In the genomic region with DNA sequence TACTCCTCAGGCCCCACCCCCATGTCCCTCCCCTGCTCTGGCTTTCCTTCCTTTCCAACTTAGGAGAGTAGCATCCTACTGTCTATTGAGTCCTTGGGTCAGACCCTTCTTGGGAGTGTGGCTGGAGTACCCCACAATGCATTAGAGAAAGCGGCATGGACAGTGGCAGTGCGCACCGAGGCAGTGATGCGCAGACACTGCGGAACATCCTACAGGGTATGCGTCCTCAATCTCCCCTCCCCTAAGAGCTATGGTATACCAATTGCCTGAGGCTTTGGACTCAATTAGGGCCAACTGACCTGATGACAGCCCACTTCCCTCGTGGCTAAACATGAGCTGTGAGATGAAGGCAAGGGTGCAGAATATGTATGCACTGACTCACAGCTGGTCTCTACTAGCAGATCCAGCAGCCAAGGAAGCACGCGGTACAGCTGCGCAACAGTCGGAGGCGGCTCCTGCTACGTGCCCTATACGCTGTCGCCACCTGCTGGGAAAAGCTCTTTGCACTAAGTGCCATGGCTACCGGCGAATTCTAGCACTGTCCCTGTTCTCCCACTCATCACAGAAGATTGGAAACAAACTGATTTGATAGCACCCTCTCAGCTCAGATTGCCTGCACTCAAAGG, we compare ENCODE assay signal across 8 mouse cellular contexts. TPM values are rescaled to one million over a fixed set of nuclear protein-coding genes. Genes with fewer than 3 reads are reported as not detected.
DNase-seq lines count a peak whose midpoint lies in the region; ATAC-seq and TF ChIP-seq lines count a peak whose summit lies in the region.

No protein-coding gene starts in this region.

- H3K9me3 ChIP-seq in heart, embryonic 14.5 days (ENCODE audit: control insufficient read depth, low read length) = no peaks in the 10 kb centered on the region
- H3K9me3 ChIP-seq in kidney, embryonic 15.5 days (replicated peaks) = no peaks in the 10 kb centered on the region
- H3K9me3 ChIP-seq in liver, postnatal 0 days (ENCODE audit: low read length) = no peaks in the 10 kb centered on the region
- no peaks in the 10 kb centered on the region for H3K9me3 ChIP-seq in neural tube, embryonic 14.5 days (ENCODE audit: control insufficient read depth, low read length)

- ATAC-seq in heart, embryonic 14.5 days (ENCODE audit: insufficient number of reproducible peaks, insufficient read depth, low FRiP score, low read depth) = peak; percentile 11; the same call in 1 of the 2 replicates
- peak; percentile 38; the same call in 1 of the 2 replicates for ATAC-seq in kidney, embryonic 15.5 days (replicated peaks; ENCODE audit: low FRiP score)
- peak; percentile 69 for ATAC-seq in liver, postnatal 0 days
- peak; percentile 32; the same call in 1 of the 2 replicates for ATAC-seq in neural tube, embryonic 14.5 days (ENCODE audit: low read depth)

- H3K4me1 ChIP-seq in heart, embryonic 14.5 days (ENCODE audit: control insufficient read depth in 2 of 2, insufficient read depth in 2 of 2, low read length in 2 of 2) = peaks cover 7 to 11% of the 10 kb centered on the region in 2 experiments; a peak in 2 of 4 replicates
- peaks cover 20% of the 10 kb centered on the region for H3K4me1 ChIP-seq in kidney, embryonic 15.5 days
- H3K4me1 ChIP-seq in liver, postnatal 0 days (ENCODE audit: insufficient read depth) = 0 out of 2 replicates have a peak, but pooled peaks cover 4% of the 10 kb centered on the region
- H3K4me1 ChIP-seq in neural tube, embryonic 14.5 days (ENCODE audit: control insufficient read depth, insufficient read depth, low read length) = no peaks in the 10 kb centered on the region

- peaks cover 28% of the 10 kb centered on the region for H3K36me3 ChIP-seq in heart, embryonic 14.5 days (ENCODE audit: control insufficient read depth, insufficient read depth, low read length)
- peaks cover 30% of the 10 kb centered on the region for H3K36me3 ChIP-seq in kidney, embryonic 15.5 days
- peaks cover 19% of the 10 kb centered on the region for H3K36me3 ChIP-seq in liver, postnatal 0 days (replicated peaks; ENCODE audit: insufficient read depth, low read length)
- H3K36me3 ChIP-seq in neural tube, embryonic 14.5 days (ENCODE audit: control insufficient read depth, insufficient read depth, low read length) = peaks cover 22% of the 10 kb centered on the region

- no peak overlapping the region for H3K4me3 ChIP-seq in heart, embryonic 14.5 days (ENCODE audit: control insufficient read depth in 1 of 2, insufficient read depth in 1 of 2, low read depth in 1 of 2, low read length in 2 of 2)
- no peak overlapping the region for H3K4me3 ChIP-seq in kidney, embryonic 15.5 days (replicated peaks)
- H3K4me3 ChIP-seq in liver, postnatal 0 days (ENCODE audit: low read depth, low read length) = no peak overlapping the region
- H3K4me3 ChIP-seq in neural tube, embryonic 14.5 days (ENCODE audit: low read depth, low read length) = no peak overlapping the region

- WGBS in heart, embryonic 14.5 days = 30% methylated on average over 17 of the region's 17 CpGs
- WGBS in kidney, embryonic 15.5 days = 42% methylated on average over 17 of the region's 17 CpGs
- 33% methylated on average over 17 of the region's 17 CpGs for WGBS in liver, postnatal 0 days (ENCODE audit: insufficient replicate concordance)
- WGBS in neural tube, embryonic 14.5 days = 34% methylated on average over 17 of the region's 17 CpGs

- H3K27me3 ChIP-seq in heart, embryonic 14.5 days (ENCODE audit: control insufficient read depth, insufficient read depth, low read length) = no peaks in the 10 kb centered on the region
- no peaks in the 10 kb centered on the region for H3K27me3 ChIP-seq in kidney, embryonic 15.5 days
- no peaks in the 10 kb centered on the region for H3K27me3 ChIP-seq in liver, postnatal 0 days (ENCODE audit: insufficient read depth, low read length)
- no peaks in the 10 kb centered on the region for H3K27me3 ChIP-seq in neural tube, embryonic 14.5 days (ENCODE audit: control insufficient read depth, insufficient read depth, low read length)

- no peak for TF ChIP-seq EP300 in liver, postnatal 0 days (IDR thresholded peaks at IDR 0.05; ENCODE audit: low read depth)

- peak; percentile 42 to 70 for DNase-seq in spleen, postnatal 4 days (ENCODE audit: low spot score in 2 of 2)
- DNase-seq in spleen, adult 12 weeks (ENCODE audit: low spot score) = no peak
- peak; percentile 52 for DNase-seq in embryo, embryonic 9.5 days (ENCODE audit: extremely low spot score)
- peak; percentile 73 for DNase-seq in liver, postnatal 0 days
- DNase-seq in cerebellum, adult 9-11 months = no peak

- peak overlapping the region; percentile 23 to 34; a peak in 2 of 4 replicates for H3K27ac ChIP-seq in heart, embryonic 14.5 days (replicated peaks in 1 of 2; ENCODE audit: control insufficient read depth in 1 of 2, insufficient read depth in 1 of 2, low read depth in 2 of 2, low read length in 2 of 2)
- 0 out of 2 replicates have a peak overlapping the region, but pooled peaks have one; percentile 56 for H3K27ac ChIP-seq in kidney, embryonic 15.5 days
- H3K27ac ChIP-seq in liver, postnatal 0 days (ENCODE audit: low read depth) = no peak overlapping the region
- no peak overlapping the region for H3K27ac ChIP-seq in neural tube, embryonic 14.5 days (ENCODE audit: low read depth, low read length)

- H3K4me2 ChIP-seq in heart, embryonic 14.5 days (ENCODE audit: low read length) = peak overlapping the region; percentile 19; the same call in 1 of the 2 replicates
- peak overlapping the region; percentile 38 for H3K4me2 ChIP-seq in kidney, embryonic 15.5 days
- H3K4me2 ChIP-seq in liver, postnatal 0 days (ENCODE audit: low read depth, low read length) = no peak overlapping the region; the same call in 1 of the 2 replicates
- H3K4me2 ChIP-seq in neural tube, embryonic 14.5 days (ENCODE audit: low read depth, low read length) = no peak overlapping the region

- TF ChIP-seq CTCF in liver, postnatal 0 days (IDR thresholded peaks at IDR 0.05; ENCODE audit: low read depth) = peak; percentile 36; the same call in 1 of the 2 replicates

- H3K9ac ChIP-seq in heart, embryonic 14.5 days (ENCODE audit: low read length) = peak overlapping the region; percentile 30
- H3K9ac ChIP-seq in kidney, embryonic 15.5 days = no peak overlapping the region
- no peak overlapping the region for H3K9ac ChIP-seq in liver, postnatal 0 days (replicated peaks)
- H3K9ac ChIP-seq in neural tube, embryonic 14.5 days (replicated peaks; ENCODE audit: low read depth, low read length) = no peak overlapping the region

RNA-seq across cellular contexts. Expression of gene Gm29797, which starts 2.2 kb away (rescaled TPM):
- not detected in 2 replicates for polyA plus RNA-seq in heart, embryonic 14.5 days (2014; fragmentation: Nextera tagmentation; extraction: Ambion mirVana)
- 0.21 TPM in 1 of 2 replicates, not detected in the other for polyA plus RNA-seq in kidney, embryonic 15.5 days (2015; fragmentation: Nextera tagmentation; extraction: Ambion mirVana)
- polyA plus RNA-seq in liver, postnatal 0 days (2015; fragmentation: Nextera tagmentation; extraction: Ambion mirVana) = not detected in 2 replicates
- polyA plus RNA-seq in neural tube, embryonic 14.5 days (2014; fragmentation: Nextera tagmentation; extraction: Ambion mirVana) = not detected in 2 replicates

RNA-seq across cellular contexts. Expression of gene Sox18, which starts 12.4 kb away (rescaled TPM):
- 44.1 and 49.2 TPM in 2 replicates for polyA plus RNA-seq in heart, embryonic 14.5 days (2014; fragmentation: Nextera tagmentation; extraction: Ambion mirVana)
- polyA plus RNA-seq in kidney, embryonic 15.5 days (2015; fragmentation: Nextera tagmentation; extraction: Ambion mirVana) = 48.1 and 49.9 TPM in 2 replicates
- 11.4 and 12.2 TPM in 2 replicates for polyA plus RNA-seq in liver, postnatal 0 days (2015; fragmentation: Nextera tagmentation; extraction: Ambion mirVana)
- polyA plus RNA-seq in neural tube, embryonic 14.5 days (2014; fragmentation: Nextera tagmentation; extraction: Ambion mirVana) = 12.7 and 17.0 TPM in 2 replicates

RNA-seq across cellular contexts. Expression of gene Tcea2, which starts 21.1 kb away (rescaled TPM):
- 20.5 and 21.8 TPM in 2 replicates for polyA plus RNA-seq in heart, embryonic 14.5 days (2014; fragmentation: Nextera tagmentation; extraction: Ambion mirVana)
- polyA plus RNA-seq in kidney, embryonic 15.5 days (2015; fragmentation: Nextera tagmentation; extraction: Ambion mirVana) = 25.6 and 25.9 TPM in 2 replicates
- 3.8 and 4.4 TPM in 2 replicates for polyA plus RNA-seq in liver, postnatal 0 days (2015; fragmentation: Nextera tagmentation; extraction: Ambion mirVana)
- 49.6 and 54.8 TPM in 2 replicates for polyA plus RNA-seq in neural tube, embryonic 14.5 days (2014; fragmentation: Nextera tagmentation; extraction: Ambion mirVana)

RNA-seq across cellular contexts. Expression of gene Rgs19, which starts 34.7 kb away (rescaled TPM):
- polyA plus RNA-seq in heart, embryonic 14.5 days (2014; fragmentation: Nextera tagmentation; extraction: Ambion mirVana) = 42.8 and 44.2 TPM in 2 replicates
- polyA plus RNA-seq in kidney, embryonic 15.5 days (2015; fragmentation: Nextera tagmentation; extraction: Ambion mirVana) = 56.6 and 61.7 TPM in 2 replicates
- polyA plus RNA-seq in liver, postnatal 0 days (2015; fragmentation: Nextera tagmentation; extraction: Ambion mirVana) = 18.6 and 20.5 TPM in 2 replicates
- polyA plus RNA-seq in neural tube, embryonic 14.5 days (2014; fragmentation: Nextera tagmentation; extraction: Ambion mirVana) = 53.6 and 66.3 TPM in 2 replicates

RNA-seq across cellular contexts. Expression of gene Lkaaear1, which starts 39.2 kb away (rescaled TPM):
- polyA plus RNA-seq in heart, embryonic 14.5 days (2014; fragmentation: Nextera tagmentation; extraction: Ambion mirVana) = not detected in 2 replicates
- 0.22 TPM in 1 of 2 replicates, not detected in the other for polyA plus RNA-seq in kidney, embryonic 15.5 days (2015; fragmentation: Nextera tagmentation; extraction: Ambion mirVana)
- polyA plus RNA-seq in liver, postnatal 0 days (2015; fragmentation: Nextera tagmentation; extraction: Ambion mirVana) = not detected in 2 replicates
- polyA plus RNA-seq in neural tube, embryonic 14.5 days (2014; fragmentation: Nextera tagmentation; extraction: Ambion mirVana) = not detected in 2 replicates

Comparison
In these comparisons a context has a peak if more than half of its experiments do, and no peak if none do; other contexts are left out.
1. DNase-seq: peak in spleen, postnatal 4 days (2 of 2), embryo, embryonic 9.5 days (single experiment) and liver, postnatal 0 days (single experiment); none in spleen, adult 12 weeks (single experiment) and cerebellum, adult 9-11 months (single experiment).
2. ATAC-seq: peak in every context shown above with its lines; median percentile 69 in liver, postnatal 0 days; 38 in kidney, embryonic 15.5 days; 32 in neural tube, embryonic 14.5 days; 11 in heart, embryonic 14.5 days.
3. H3K27ac ChIP-seq: peak in heart, embryonic 14.5 days (2 of 2) and kidney, embryonic 15.5 days (single experiment); none in liver, postnatal 0 days (single experiment) and neural tube, embryonic 14.5 days (single experiment).
4. H3K4me2 ChIP-seq: peak in heart, embryonic 14.5 days (single experiment) and kidney, embryonic 15.5 days (single experiment); none in liver, postnatal 0 days (single experiment) and neural tube, embryonic 14.5 days (single experiment).